Mouse (Mus musculus) bone marrow, adult 2 months (tissue): ENCODE data around the gene Vill.

ENCODE experiments used
- CTCF ChIP-seq: fragments of 200-500 bp; IDR thresholded peaks from 2 replicates; pipeline ENCODE4 v1.5.1; 2011; ENCODE audit warnings: low read length, control low read depth; ENCODE audit not compliant: control insufficient read depth, insufficient read depth
- POLR2A ChIP-seq: fragments of 200-500 bp; IDR thresholded peaks from 2 replicates; pipeline ENCODE4 v1.6.1; 2011; ENCODE audit warnings: low read depth, mild to moderate bottlenecking, control low read depth, low read length, borderline replicate concordance; ENCODE audit not compliant: control insufficient read depth

- no peak for TF ChIP-seq CTCF
- no peak for TF ChIP-seq POLR2A
Observed at GRCm38 (mm10) chr9:119058245-119058644, 5.7 kb downstream of the Vill start.
